Mouse (Mus musculus) C2C12 (cell line): ENCODE measurements around the gene Shkbp1.

Source experiments
- CEBPB ChIP-seq: IDR thresholded peaks from one replicate; pipeline ENCODE4 v1.6.1; 2011; ENCODE audit warnings: low read depth, mild to moderate bottlenecking, control low read depth, moderate library complexity
- CTCF ChIP-seq: IDR thresholded peaks from one replicate; pipeline ENCODE4 v1.5.1; 2011; ENCODE audit not compliant: control insufficient read depth, insufficient read depth, insufficient read length
- FOSL1 ChIP-seq: IDR thresholded peaks from one replicate; pipeline ENCODE4 v1.8.0; 2011; ENCODE audit warnings: mild to moderate bottlenecking, low read length; ENCODE audit not compliant: poor library complexity, insufficient read depth, severe bottlenecking
- MAX ChIP-seq: IDR thresholded peaks from one replicate; pipeline ENCODE4 v1.6.1; 2011; ENCODE audit warnings: mild to moderate bottlenecking, control low read depth
- USF1 ChIP-seq: IDR thresholded peaks from one replicate; pipeline ENCODE4 v1.6.1; 2011; ENCODE audit warnings: low read depth, mild to moderate bottlenecking, control low read depth, moderate library complexity

DNA sequence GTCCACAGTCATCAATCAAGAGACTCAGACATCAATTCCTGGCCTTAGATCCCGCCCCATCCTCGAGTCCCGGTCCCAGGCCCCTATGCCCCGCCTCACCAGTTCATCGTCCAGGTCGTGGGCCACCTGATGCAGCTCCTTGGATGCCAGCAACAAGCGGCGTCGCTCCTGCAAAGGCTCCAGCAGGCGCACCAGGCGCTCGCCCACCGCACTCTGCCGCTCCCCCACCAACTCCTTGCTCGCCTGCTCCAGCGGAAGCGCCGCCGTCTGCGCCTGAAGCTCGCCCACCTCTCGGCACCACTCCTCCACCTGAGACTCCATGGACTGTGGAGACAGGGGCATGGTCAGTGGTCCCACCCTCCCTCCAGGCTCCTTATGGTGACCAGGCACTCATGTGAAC, 19.5 kb upstream of the Shkbp1 start:
- no peak for TF ChIP-seq CTCF
- TF ChIP-seq MAX = no peak
- no peak for TF ChIP-seq FOSL1
- TF ChIP-seq CEBPB = no peak
- no peak for TF ChIP-seq USF1
